Mouse (Mus musculus): ENCODE measurements around the gene Calr3. TPM values are rescaled to one million over a fixed set of nuclear protein-coding genes. Genes with fewer than 3 reads are reported as not detected.

The Calr3 gene
- polyA plus RNA-seq, 1 experiment from 2014 or later = 0.82 TPM

- Histone ChIP-seq H3K9me3 (replicated peaks; ENCODE audit: control insufficient read depth, low read length) (no peaks in the 10 kb centered on the region), H3K4me1 (ENCODE audit: control insufficient read depth, insufficient read depth, low read length) (peaks cover 12% of the 10 kb centered on the region; the same call in 1 of the 2 replicates), H3K4me2 (peak within 1 kb of the TSS; percentile 97), H3K27me3 (ENCODE audit: control insufficient read depth, insufficient read depth, low read length) (no peaks in the 10 kb centered on the region), H3K27ac (ENCODE audit: low read depth, low read length) (peak within 1 kb of the TSS; percentile 90), H3K4me3 (ENCODE audit: low read depth, low read length) (peak within 1 kb of the TSS; percentile 82), H3K36me3 (ENCODE audit: control insufficient read depth, insufficient read depth, low read length) (peaks cover 18% of the 10 kb centered on the region), H3K9ac (ENCODE audit: low read depth, low read length) (peak within 1 kb of the TSS; percentile 82)
- peak; percentile 91 for ATAC-seq (replicated peaks; ENCODE audit: insufficient number of reproducible peaks, low FRiP score, low TSS enrichment)
- under 1% methylated on average over 80 of the region's 80 CpGs for WGBS (ENCODE audit: insufficient replicate concordance)
Measured at GRCm38 (mm10) chr8:72474826-72475546, 31.3 kb upstream of the Calr3 start, which contains the start of gene Cherp. Gene Cherp, minus strand, starts transcription at chr8:72475226.

DNA sequence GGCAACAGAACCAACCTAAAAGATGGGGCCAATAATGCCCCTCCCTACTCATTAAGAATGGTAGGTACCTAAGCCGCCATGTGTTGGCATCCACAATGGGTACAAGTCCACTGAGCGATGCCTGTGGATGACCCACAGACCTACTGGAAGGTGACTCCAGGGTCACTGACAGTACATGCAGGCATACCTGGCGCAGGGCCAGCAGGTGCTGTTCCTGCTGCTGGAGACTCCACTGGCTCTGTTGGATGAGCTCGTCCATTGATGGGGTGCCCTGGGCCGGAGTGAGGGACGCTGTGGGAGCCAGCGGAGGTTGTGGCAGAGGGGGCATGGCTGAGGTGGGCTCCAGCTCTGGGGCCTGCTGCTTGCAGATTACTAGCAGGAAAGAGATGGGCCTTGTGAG is 27.0 kb upstream of the Calr3 start:
- no peak overlapping the region for H3K4me2 ChIP-seq
- H3K27me3 ChIP-seq (ENCODE audit: control insufficient read depth, insufficient read depth, low read length) = no peaks in the 10 kb centered on the region
- WGBS (ENCODE audit: insufficient replicate concordance) = 93% methylated on average over 7 of the region's 7 CpGs
- no peak for ATAC-seq (replicated peaks; ENCODE audit: insufficient number of reproducible peaks, low FRiP score, low TSS enrichment)
- H3K4me1 ChIP-seq (ENCODE audit: control insufficient read depth, insufficient read depth, low read length) = 0 out of 2 replicates have a peak, but pooled peaks cover 6% of the 10 kb centered on the region
- H3K9ac ChIP-seq (ENCODE audit: low read depth, low read length) = no peak overlapping the region
- no peaks in the 10 kb centered on the region for H3K9me3 ChIP-seq (replicated peaks; ENCODE audit: control insufficient read depth, low read length)
- no peak overlapping the region for H3K4me3 ChIP-seq (ENCODE audit: low read depth, low read length)
- peaks cover 56% of the 10 kb centered on the region for H3K36me3 ChIP-seq (ENCODE audit: control insufficient read depth, insufficient read depth, low read length)
- no peak overlapping the region for H3K27ac ChIP-seq (ENCODE audit: low read depth, low read length)

GRCm38 (mm10) chr8:72469984-72470383 is 26.3 kb upstream of the Calr3 start:
- no peak overlapping the region for H3K27ac ChIP-seq (ENCODE audit: low read depth, low read length)
- no peaks in the 10 kb centered on the region for H3K27me3 ChIP-seq (ENCODE audit: control insufficient read depth, insufficient read depth, low read length)
- H3K36me3 ChIP-seq (ENCODE audit: control insufficient read depth, insufficient read depth, low read length) = peaks cover 63% of the 10 kb centered on the region
- H3K4me1 ChIP-seq (ENCODE audit: control insufficient read depth, insufficient read depth, low read length) = 0 out of 2 replicates have a peak, but pooled peaks cover 6% of the 10 kb centered on the region
- no peak overlapping the region for H3K9ac ChIP-seq (ENCODE audit: low read depth, low read length)
- H3K9me3 ChIP-seq (replicated peaks; ENCODE audit: control insufficient read depth, low read length) = no peaks in the 10 kb centered on the region
- no peak overlapping the region for H3K4me3 ChIP-seq (ENCODE audit: low read depth, low read length)
- ATAC-seq (replicated peaks; ENCODE audit: insufficient number of reproducible peaks, low FRiP score, low TSS enrichment) = no peak
- WGBS (ENCODE audit: insufficient replicate concordance) = 89% methylated on average over 8 of the region's 8 CpGs
- no peak overlapping the region for H3K4me2 ChIP-seq

- Histone ChIP-seq H3K4me3 (ENCODE audit: low read depth, low read length) (no peak overlapping the region), H3K4me1 (ENCODE audit: control insufficient read depth, insufficient read depth, low read length) (0 out of 2 replicates have a peak, but pooled peaks cover 4% of the 10 kb centered on the region), H3K9me3 (replicated peaks; ENCODE audit: control insufficient read depth, low read length) (no peaks in the 10 kb centered on the region), H3K9ac (ENCODE audit: low read depth, low read length) (no peak overlapping the region), H3K36me3 (ENCODE audit: control insufficient read depth, insufficient read depth, low read length) (peaks cover 68% of the 10 kb centered on the region), H3K27ac (ENCODE audit: low read depth, low read length) (no peak overlapping the region), H3K27me3 (ENCODE audit: control insufficient read depth, insufficient read depth, low read length) (no peaks in the 10 kb centered on the region), H3K4me2 (no peak overlapping the region)
- 85% methylated on average over 2 of the region's 2 CpGs for WGBS (ENCODE audit: insufficient replicate concordance)
- no peak for ATAC-seq (replicated peaks; ENCODE audit: insufficient number of reproducible peaks, low FRiP score, low TSS enrichment)
Measured at GRCm38 (mm10) chr8:72469243-72469642, 25.6 kb upstream of the Calr3 start.

- H3K36me3 ChIP-seq (ENCODE audit: control insufficient read depth, insufficient read depth, low read length) = peaks cover 87% of the 10 kb centered on the region
- no peaks in the 10 kb centered on the region for H3K27me3 ChIP-seq (ENCODE audit: control insufficient read depth, insufficient read depth, low read length)
- ATAC-seq (replicated peaks; ENCODE audit: insufficient number of reproducible peaks, low FRiP score, low TSS enrichment) = no peak
- no peak overlapping the region for H3K9ac ChIP-seq (ENCODE audit: low read depth, low read length)
- 98% methylated on average over 10 of the region's 10 CpGs for WGBS (ENCODE audit: insufficient replicate concordance)
- H3K27ac ChIP-seq (ENCODE audit: low read depth, low read length) = no peak overlapping the region
- H3K4me1 ChIP-seq (ENCODE audit: control insufficient read depth, insufficient read depth, low read length) = no peaks in the 10 kb centered on the region
- H3K4me2 ChIP-seq = no peak overlapping the region
- no peak overlapping the region for H3K4me3 ChIP-seq (ENCODE audit: low read depth, low read length)
- H3K9me3 ChIP-seq (replicated peaks; ENCODE audit: control insufficient read depth, low read length) = no peaks in the 10 kb centered on the region
Measured at GRCm38 (mm10) chr8:72464211-72464610, 20.5 kb upstream of the Calr3 start.

DNA sequence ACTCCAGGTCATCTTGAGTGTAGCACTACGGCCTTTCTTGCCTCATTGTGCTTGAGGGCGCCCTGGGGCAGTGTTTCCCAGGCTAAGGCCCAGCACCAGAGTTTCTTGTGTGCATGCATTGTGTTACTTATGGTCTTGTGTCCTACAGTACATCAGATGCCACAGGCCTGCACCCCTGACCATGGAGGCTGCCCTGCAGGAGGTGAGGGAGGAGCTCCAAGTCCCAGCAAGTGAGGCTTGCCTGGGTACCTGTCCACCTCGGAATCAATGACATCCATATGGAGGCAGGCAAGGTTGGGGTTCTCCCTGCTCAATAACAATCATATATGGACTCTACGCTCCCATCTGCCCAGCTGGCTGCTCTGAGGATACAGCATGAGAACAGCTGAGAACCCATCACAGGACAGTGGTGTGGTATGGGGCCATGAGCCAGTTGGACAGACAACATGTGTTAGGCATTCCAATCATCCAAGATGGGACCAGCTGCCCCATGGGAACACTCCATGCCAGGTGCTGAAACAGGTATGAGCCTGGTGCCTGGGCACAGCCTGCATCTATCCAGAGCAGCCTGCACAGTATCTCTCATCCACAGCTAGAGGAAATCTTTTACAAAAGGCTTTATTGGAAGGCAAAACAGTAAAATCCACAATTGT is 16.3 kb upstream of the Calr3 start:
- Histone ChIP-seq H3K9ac (ENCODE audit: low read depth, low read length) (no peak overlapping the region), H3K36me3 (ENCODE audit: control insufficient read depth, insufficient read depth, low read length) (peaks cover 60% of the 10 kb centered on the region), H3K4me1 (ENCODE audit: control insufficient read depth, insufficient read depth, low read length) (peaks cover 2% of the 10 kb centered on the region; the same call in 1 of the 2 replicates), H3K4me3 (ENCODE audit: low read depth, low read length) (no peak overlapping the region), H3K27me3 (ENCODE audit: control insufficient read depth, insufficient read depth, low read length) (no peaks in the 10 kb centered on the region), H3K9me3 (replicated peaks; ENCODE audit: control insufficient read depth, low read length) (no peaks in the 10 kb centered on the region), H3K27ac (ENCODE audit: low read depth, low read length) (no peak overlapping the region), H3K4me2 (no peak overlapping the region)
- no peak for ATAC-seq (replicated peaks; ENCODE audit: insufficient number of reproducible peaks, low FRiP score, low TSS enrichment)
- WGBS (ENCODE audit: insufficient replicate concordance) = 83% methylated on average over 4 of the region's 4 CpGs

DNA sequence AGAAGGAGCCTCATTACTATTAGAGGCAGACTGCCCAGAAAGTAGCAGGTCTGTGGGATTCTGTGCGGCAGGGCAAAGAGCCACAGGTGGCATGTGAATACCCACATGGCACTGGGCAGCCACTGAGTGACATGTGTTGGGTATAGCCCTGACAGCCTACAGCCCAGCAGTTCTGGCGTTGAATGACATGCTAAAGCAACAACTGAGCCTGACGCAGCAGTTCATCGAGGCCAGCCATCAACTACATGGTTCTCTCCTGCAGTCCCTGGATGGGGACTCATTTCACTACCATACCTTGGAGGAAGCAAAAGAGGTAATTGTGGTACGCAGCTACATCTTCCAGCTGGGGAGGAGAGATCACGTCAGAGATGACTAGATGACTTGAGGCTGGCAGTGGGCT is 14.8 kb upstream of the Calr3 start:
- Histone ChIP-seq H3K27me3 (ENCODE audit: control insufficient read depth, insufficient read depth, low read length) (no peaks in the 10 kb centered on the region), H3K36me3 (ENCODE audit: control insufficient read depth, insufficient read depth, low read length) (peaks cover 52% of the 10 kb centered on the region), H3K9me3 (replicated peaks; ENCODE audit: control insufficient read depth, low read length) (0 out of 2 replicates have a peak, but pooled peaks cover 2% of the 10 kb centered on the region), H3K4me3 (ENCODE audit: low read depth, low read length) (no peak overlapping the region), H3K9ac (ENCODE audit: low read depth, low read length) (no peak overlapping the region), H3K4me2 (no peak overlapping the region), H3K27ac (ENCODE audit: low read depth, low read length) (no peak overlapping the region), H3K4me1 (ENCODE audit: control insufficient read depth, insufficient read depth, low read length) (peaks cover 2% of the 10 kb centered on the region; the same call in 1 of the 2 replicates)
- WGBS (ENCODE audit: insufficient replicate concordance) = 85% methylated on average over 6 of the region's 6 CpGs
- no peak for ATAC-seq (replicated peaks; ENCODE audit: insufficient number of reproducible peaks, low FRiP score, low TSS enrichment)

- Histone ChIP-seq H3K9ac (ENCODE audit: low read depth, low read length) (no peak overlapping the region), H3K27ac (ENCODE audit: low read depth, low read length) (no peak overlapping the region), H3K4me1 (ENCODE audit: control insufficient read depth, insufficient read depth, low read length) (peaks cover 2% of the 10 kb centered on the region; the same call in 1 of the 2 replicates), H3K9me3 (replicated peaks; ENCODE audit: control insufficient read depth, low read length) (0 out of 2 replicates have a peak, but pooled peaks cover 2% of the 10 kb centered on the region), H3K4me2 (no peak overlapping the region), H3K4me3 (ENCODE audit: low read depth, low read length) (no peak overlapping the region), H3K27me3 (ENCODE audit: control insufficient read depth, insufficient read depth, low read length) (no peaks in the 10 kb centered on the region), H3K36me3 (ENCODE audit: control insufficient read depth, insufficient read depth, low read length) (peaks cover 48% of the 10 kb centered on the region)
- ATAC-seq (replicated peaks; ENCODE audit: insufficient number of reproducible peaks, low FRiP score, low TSS enrichment) = no peak
- 84% methylated on average over 3 of the region's 3 CpGs for WGBS (ENCODE audit: insufficient replicate concordance)
Measured at GRCm38 (mm10) chr8:72457806-72458205, 14.1 kb upstream of the Calr3 start.

All from heart, embryonic 11.5 days (tissue).